Mouse (Mus musculus): ENCODE results near the gene Nim1k. TPM values are rescaled to one million over a fixed set of nuclear protein-coding genes. Genes with fewer than 3 reads are reported as not detected.
A peak's percentile ranks its signal among the peaks of the same experiment; 100 is the strongest.

The Nim1k gene
- polyA plus RNA-seq, 1 experiment, result 0.11 TPM

DNA sequence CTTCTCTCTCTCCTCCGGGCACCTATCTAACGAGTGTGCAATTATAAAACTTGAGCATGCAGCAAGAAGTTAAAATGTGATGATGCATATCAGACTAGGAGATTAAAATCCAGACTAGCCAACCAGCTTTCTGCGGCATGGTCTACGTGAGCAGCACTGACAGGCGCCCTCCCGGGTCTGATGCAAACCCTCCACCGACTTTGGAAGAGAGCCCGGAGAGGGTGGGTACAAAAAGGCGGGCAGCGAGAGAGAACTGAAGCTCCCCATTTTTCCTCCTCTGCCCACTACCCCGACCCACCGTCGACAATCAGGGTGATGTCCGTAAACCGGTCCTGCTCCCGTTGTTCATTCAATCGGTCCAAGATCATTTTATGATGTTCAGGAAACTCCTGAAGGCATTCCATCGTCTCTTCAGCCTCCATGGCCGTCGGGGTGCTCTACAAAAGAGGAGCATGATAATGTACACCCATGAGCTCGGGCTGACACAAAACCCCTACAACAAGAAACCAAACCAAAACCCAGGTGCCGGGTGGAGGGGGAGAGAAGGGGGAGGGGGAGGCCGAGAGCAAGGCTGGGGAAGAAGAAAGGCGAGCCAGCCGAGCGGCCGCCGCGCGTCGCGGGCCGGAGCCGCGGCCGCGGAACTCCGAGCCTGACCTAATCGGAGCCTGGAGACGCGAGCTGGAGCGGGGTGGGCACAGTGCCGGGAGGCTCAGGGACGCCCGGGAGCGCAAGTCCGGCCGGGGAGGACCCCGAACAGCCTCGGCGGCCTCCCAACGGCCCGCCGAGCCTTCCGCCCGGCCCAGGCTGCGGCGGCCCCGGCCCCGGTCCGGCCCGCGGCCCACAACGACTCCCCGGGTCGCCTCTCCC is 34.4 kb upstream of the Nim1k start:
- Histone ChIP-seq H3K36me3 (ENCODE audit: control insufficient read depth, insufficient read depth) (peaks cover 41% of the 10 kb centered on the region), H3K79me2 (ENCODE audit: control insufficient read depth, insufficient read depth) (peaks cover 49% of the 10 kb centered on the region), H3ac (ENCODE audit: control insufficient read depth, insufficient read length, low read depth) (peak overlapping the region; percentile 96), H3K27me3 (ENCODE audit: control insufficient read depth, insufficient read depth, insufficient read length) (no peaks in the 10 kb centered on the region), H3K79me3 (ENCODE audit: low read depth) (peaks cover 28% of the 10 kb centered on the region), H3K4me3 (ENCODE audit: insufficient read depth, poor library complexity, severe bottlenecking) (peak overlapping the region; percentile 84)
- TF ChIP-seq MYOG (IDR thresholded peaks at IDR 0.05; ENCODE audit: control insufficient read depth, extremely low read depth, insufficient read length) (no peak), FOSL1 (IDR thresholded peaks at IDR 0.05; ENCODE audit: insufficient read depth, low read length, poor library complexity, severe bottlenecking) (no peak), USF1 (IDR thresholded peaks at IDR 0.05; ENCODE audit: low read depth) (no peak), MYOD1 (IDR thresholded peaks at IDR 0.05; ENCODE audit: control insufficient read depth, insufficient read length, low read depth) (no peak), CEBPB (IDR thresholded peaks at IDR 0.05; ENCODE audit: low read depth) (no peak), CTCF (IDR thresholded peaks at IDR 0.05; ENCODE audit: control insufficient read depth, insufficient read depth, insufficient read length) (no peak), MAX (IDR thresholded peaks at IDR 0.05) (no peak)

DNA sequence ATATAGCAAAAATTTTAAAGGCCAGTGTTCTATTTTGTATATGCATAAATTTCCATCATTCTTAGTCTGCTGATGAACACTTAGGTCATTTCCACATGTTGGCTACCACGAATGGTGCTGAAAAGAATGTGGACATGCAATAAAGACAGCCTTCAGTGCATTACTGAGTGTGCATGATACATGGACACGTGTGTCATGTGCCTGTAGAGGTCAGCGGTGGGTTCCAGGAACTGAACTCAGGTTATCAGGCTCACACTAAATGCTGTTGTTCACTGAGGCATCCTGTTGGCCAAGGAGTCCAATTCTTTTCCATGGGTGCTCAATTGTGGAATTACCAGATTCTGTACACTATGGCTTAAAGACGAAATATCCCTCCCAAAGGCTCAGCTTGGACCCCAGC is 27.9 kb upstream of the Nim1k start:
- no peak for TF ChIP-seq MAX (IDR thresholded peaks at IDR 0.05)
- peaks cover 91% of the 10 kb centered on the region for H3K36me3 ChIP-seq (ENCODE audit: control insufficient read depth, insufficient read depth)
- no peaks in the 10 kb centered on the region for H3K27me3 ChIP-seq (ENCODE audit: control insufficient read depth, insufficient read depth, insufficient read length)
- H3ac ChIP-seq (ENCODE audit: control insufficient read depth, insufficient read length, low read depth), result no peak overlapping the region
- H3K79me3 ChIP-seq (ENCODE audit: low read depth), result peaks cover 47% of the 10 kb centered on the region
- peaks cover 70% of the 10 kb centered on the region for H3K79me2 ChIP-seq (ENCODE audit: control insufficient read depth, insufficient read depth)
- no peak overlapping the region for H3K4me3 ChIP-seq (ENCODE audit: insufficient read depth, poor library complexity, severe bottlenecking)

DNA sequence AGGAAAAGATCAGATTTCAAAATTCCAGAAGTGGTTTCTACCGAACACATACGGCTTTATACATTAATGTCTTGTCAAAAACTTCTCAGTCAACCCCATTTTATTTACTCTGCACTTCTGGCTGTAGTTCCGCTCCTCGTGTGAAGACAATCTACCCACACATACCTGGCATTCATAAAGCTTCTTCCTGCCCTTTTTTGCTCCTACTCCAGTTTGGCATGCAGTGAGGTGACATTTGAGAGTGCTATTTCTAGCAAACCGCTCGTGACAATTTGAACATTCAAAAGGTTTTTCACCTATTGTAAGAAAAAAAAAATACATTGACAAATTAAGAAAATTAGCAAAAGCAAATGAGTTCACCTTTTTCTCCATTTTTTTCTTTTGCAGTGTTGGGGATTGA is 12.9 kb upstream of the Nim1k start:
- no peak overlapping the region for H3K4me3 ChIP-seq (ENCODE audit: insufficient read depth, poor library complexity, severe bottlenecking)
- peaks cover 9% of the 10 kb centered on the region for H3K79me3 ChIP-seq (ENCODE audit: low read depth)
- TF ChIP-seq MAX (IDR thresholded peaks at IDR 0.05) (no peak), MYOD1 (IDR thresholded peaks at IDR 0.05; ENCODE audit: control insufficient read depth, insufficient read length, low read depth) (no peak), MYOG (IDR thresholded peaks at IDR 0.05; ENCODE audit: control insufficient read depth, extremely low read depth, insufficient read length) (no peak), CTCF (IDR thresholded peaks at IDR 0.05; ENCODE audit: control insufficient read depth, insufficient read depth, insufficient read length) (no peak), USF1 (IDR thresholded peaks at IDR 0.05; ENCODE audit: low read depth) (no peak), FOSL1 (IDR thresholded peaks at IDR 0.05; ENCODE audit: insufficient read depth, low read length, poor library complexity, severe bottlenecking) (no peak), CEBPB (IDR thresholded peaks at IDR 0.05; ENCODE audit: low read depth) (no peak)
- H3K27me3 ChIP-seq (ENCODE audit: control insufficient read depth, insufficient read depth, insufficient read length), result no peaks in the 10 kb centered on the region
- peaks cover 87% of the 10 kb centered on the region for H3K36me3 ChIP-seq (ENCODE audit: control insufficient read depth, insufficient read depth)
- no peak overlapping the region for H3ac ChIP-seq (ENCODE audit: control insufficient read depth, insufficient read length, low read depth)
- peaks cover 42% of the 10 kb centered on the region for H3K79me2 ChIP-seq (ENCODE audit: control insufficient read depth, insufficient read depth)

DNA sequence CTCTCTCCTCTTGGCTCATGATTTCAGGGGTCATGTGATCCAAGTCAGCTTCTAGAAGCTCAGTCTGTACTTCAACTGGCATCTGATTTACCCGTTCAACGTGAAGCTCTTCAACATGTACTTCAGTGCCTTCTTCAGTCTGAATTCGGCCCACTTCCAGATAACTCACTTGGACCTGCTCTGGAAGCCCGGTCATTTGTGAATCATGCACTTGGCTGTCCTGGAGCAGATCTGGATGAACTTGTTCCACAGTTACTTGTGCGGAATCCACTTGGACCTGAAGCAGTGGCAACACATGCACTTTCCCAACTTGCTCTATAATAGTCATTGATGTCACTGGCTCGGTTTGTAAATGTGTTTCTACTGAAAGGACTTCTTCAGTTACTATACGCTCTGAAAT is 10.8 kb upstream of the Nim1k start:
- TF ChIP-seq MAX (IDR thresholded peaks at IDR 0.05), result no peak
- TF ChIP-seq MYOG (IDR thresholded peaks at IDR 0.05; ENCODE audit: control insufficient read depth, extremely low read depth, insufficient read length), result no peak
- no peak for TF ChIP-seq CEBPB (IDR thresholded peaks at IDR 0.05; ENCODE audit: low read depth)
- no peak for TF ChIP-seq FOSL1 (IDR thresholded peaks at IDR 0.05; ENCODE audit: insufficient read depth, low read length, poor library complexity, severe bottlenecking)
- no peak for TF ChIP-seq USF1 (IDR thresholded peaks at IDR 0.05; ENCODE audit: low read depth)
- no peak for TF ChIP-seq CTCF (IDR thresholded peaks at IDR 0.05; ENCODE audit: control insufficient read depth, insufficient read depth, insufficient read length)
- no peak for TF ChIP-seq MYOD1 (IDR thresholded peaks at IDR 0.05; ENCODE audit: control insufficient read depth, insufficient read length, low read depth)
- peaks cover 75% of the 10 kb centered on the region for H3K36me3 ChIP-seq (ENCODE audit: control insufficient read depth, insufficient read depth)

GRCm38 (mm10) chr13:119756831-119757230 is 1.1 kb upstream of the Nim1k start:
- no peak overlapping the region for H3K4me3 ChIP-seq (ENCODE audit: insufficient read depth, poor library complexity, severe bottlenecking)
- H3K27me3 ChIP-seq (ENCODE audit: control insufficient read depth, insufficient read depth, insufficient read length), result no peaks in the 10 kb centered on the region
- peaks cover 10% of the 10 kb centered on the region for H3K36me3 ChIP-seq (ENCODE audit: control insufficient read depth, insufficient read depth)
- no peaks in the 10 kb centered on the region for H3K79me3 ChIP-seq (ENCODE audit: low read depth)
- no peak overlapping the region for H3ac ChIP-seq (ENCODE audit: control insufficient read depth, insufficient read length, low read depth)
- no peaks in the 10 kb centered on the region for H3K79me2 ChIP-seq (ENCODE audit: control insufficient read depth, insufficient read depth)
- TF ChIP-seq MYOG (IDR thresholded peaks at IDR 0.05; ENCODE audit: control insufficient read depth, extremely low read depth, insufficient read length) (no peak), MAX (IDR thresholded peaks at IDR 0.05) (no peak), USF1 (IDR thresholded peaks at IDR 0.05; ENCODE audit: low read depth) (no peak), CTCF (IDR thresholded peaks at IDR 0.05; ENCODE audit: control insufficient read depth, insufficient read depth, insufficient read length) (no peak), CEBPB (IDR thresholded peaks at IDR 0.05; ENCODE audit: low read depth) (no peak), FOSL1 (IDR thresholded peaks at IDR 0.05; ENCODE audit: insufficient read depth, low read length, poor library complexity, severe bottlenecking) (no peak), MYOD1 (IDR thresholded peaks at IDR 0.05; ENCODE audit: control insufficient read depth, insufficient read length, low read depth) (no peak)

More for the DNA sequence above, 10.8 kb upstream of the Nim1k start:
- no peak overlapping the region for H3ac ChIP-seq (ENCODE audit: control insufficient read depth, insufficient read length, low read depth)
- peaks cover 7% of the 10 kb centered on the region for H3K79me3 ChIP-seq (ENCODE audit: low read depth)
- no peaks in the 10 kb centered on the region for H3K27me3 ChIP-seq (ENCODE audit: control insufficient read depth, insufficient read depth, insufficient read length)
- no peak overlapping the region for H3K4me3 ChIP-seq (ENCODE audit: insufficient read depth, poor library complexity, severe bottlenecking)
- peaks cover 24% of the 10 kb centered on the region for H3K79me2 ChIP-seq (ENCODE audit: control insufficient read depth, insufficient read depth)
